Mouse (Mus musculus) right cerebral cortex, adult 2 months (tissue): ENCODE measurements at regions not wholly inside any gene's neighbourhood (a gene's known extent, or its start where the extent isn't known, plus 50 kb on each side); places are given as distances from the start of the nearest gene placed in this dataset.

ENCODE experiments used
- DNase-seq, 2 experiments: peaks; one replicate each; pipeline ENCODE4 v3.0.0; 2021 to 2022; ENCODE audit warnings: low spot score in 2 of 2

DNA sequence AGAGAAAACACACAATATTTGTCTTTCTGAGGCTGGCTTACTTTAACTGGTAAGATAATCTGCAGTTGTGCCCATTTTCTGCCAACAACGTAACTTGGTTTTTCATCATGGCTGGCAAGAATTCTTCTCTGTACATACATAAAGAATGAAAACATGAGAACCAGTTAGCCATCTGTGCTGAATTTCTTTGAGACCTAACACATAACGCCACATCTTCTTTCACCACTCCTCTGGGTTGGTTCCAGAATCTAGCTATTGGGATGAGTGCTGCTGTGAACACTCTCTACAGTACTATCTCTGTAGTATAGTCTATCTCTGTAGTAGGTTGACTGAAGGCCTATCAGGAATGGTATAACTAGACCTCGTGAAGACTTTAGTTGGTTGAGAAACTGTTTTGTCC lies 132.1 kb downstream of the 1700020N01Rik start:
- no peak for DNase-seq

DNA sequence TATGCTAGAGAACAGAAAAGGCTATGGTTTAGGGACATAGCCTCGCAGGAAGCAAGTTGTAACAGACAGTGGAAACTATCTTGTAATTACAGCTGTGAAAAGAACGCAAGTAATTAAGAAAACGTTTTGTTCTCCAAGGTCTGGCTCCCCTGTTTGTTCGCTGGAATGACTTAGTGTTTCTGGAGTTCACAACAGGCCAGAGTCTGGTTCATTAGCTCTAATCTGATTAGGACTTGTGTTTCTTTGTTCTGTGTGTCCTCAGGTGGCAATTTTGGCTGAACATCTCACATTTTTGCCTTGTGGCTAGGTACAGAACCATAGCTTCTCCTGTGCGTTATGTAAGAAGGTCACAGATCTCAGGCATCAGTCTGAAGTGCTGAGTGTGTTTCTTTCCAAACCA lies 141.7 kb upstream of the Sgk1 start:
- DNase-seq, result no peak

DNA sequence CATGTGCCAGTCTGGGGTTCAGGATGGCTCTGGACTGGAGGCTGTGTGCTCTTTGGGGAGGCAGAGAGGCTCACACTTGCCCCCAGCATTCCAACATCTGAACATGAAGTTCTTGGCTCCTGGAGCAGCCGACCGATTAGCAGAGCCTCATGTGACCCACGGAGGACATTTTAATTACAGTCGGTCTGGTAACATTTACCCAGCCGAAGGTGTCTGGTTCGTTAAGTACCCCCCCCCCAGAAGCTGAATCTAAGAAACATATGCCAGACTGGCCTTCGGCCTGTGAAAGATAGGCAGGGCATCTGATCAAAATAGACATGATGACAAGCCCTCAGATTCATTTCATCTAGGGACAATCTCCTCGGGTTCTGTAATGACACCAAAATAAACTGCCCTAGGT lies 140.4 kb upstream of the Sgk1 start:
- no peak for DNase-seq

DNA sequence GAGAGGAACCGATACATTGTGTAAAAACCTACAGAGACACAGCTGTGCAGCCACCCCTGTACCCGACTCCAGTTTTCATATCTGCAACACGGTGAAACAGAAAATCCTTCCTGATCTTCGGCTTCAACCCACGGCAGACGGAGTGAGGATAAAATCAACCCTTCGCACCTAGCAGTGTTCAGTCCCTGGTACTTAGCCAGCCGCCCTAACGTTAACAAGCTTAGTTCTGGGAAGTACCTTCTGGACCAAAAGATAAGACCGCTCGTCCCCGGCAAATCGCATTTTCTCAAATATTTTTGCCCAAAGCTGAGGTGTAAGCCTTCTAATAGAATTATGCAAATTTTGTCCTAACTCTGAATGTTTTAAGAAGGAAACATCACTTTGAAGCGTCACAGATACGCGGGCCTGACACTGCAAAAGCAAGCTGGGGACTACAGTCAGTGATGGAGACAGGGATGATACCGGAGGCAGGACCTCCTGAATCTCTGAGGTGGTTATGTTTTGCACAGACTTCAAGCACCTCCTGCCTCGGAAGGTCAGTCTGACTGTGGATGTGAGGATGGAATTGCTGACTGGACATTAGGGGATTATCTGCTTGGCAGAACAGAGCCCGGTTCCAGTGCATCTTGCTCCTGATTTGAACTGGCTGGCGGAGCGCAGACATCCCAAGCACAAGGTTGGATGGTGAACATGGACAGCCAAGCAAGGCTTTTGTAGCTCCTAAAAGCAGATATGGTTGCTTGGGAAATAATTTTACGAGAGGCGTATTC lies 139.8 kb upstream of the Sgk1 start:
- DNase-seq, result no peak

DNA sequence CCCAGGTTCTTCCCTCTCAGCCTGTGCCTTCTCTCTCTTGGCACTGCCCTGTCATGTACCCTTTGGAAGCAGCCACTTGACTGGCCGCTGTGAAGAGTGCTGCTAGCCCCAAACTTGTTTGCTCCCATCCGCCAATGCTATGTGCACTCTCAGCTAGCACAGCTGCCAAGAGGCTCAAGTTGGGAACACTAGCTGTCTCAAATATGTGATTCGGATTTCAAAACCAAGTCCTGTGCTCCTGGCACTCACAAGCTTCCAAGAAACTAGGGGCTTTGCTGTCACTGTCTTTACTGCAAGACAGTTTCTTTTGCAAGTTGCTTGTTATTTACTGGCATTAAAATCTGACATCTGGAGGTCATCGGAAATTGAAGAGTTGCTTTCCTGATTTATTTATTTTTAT lies 138.6 kb upstream of the Sgk1 start:
- no peak for DNase-seq

DNA sequence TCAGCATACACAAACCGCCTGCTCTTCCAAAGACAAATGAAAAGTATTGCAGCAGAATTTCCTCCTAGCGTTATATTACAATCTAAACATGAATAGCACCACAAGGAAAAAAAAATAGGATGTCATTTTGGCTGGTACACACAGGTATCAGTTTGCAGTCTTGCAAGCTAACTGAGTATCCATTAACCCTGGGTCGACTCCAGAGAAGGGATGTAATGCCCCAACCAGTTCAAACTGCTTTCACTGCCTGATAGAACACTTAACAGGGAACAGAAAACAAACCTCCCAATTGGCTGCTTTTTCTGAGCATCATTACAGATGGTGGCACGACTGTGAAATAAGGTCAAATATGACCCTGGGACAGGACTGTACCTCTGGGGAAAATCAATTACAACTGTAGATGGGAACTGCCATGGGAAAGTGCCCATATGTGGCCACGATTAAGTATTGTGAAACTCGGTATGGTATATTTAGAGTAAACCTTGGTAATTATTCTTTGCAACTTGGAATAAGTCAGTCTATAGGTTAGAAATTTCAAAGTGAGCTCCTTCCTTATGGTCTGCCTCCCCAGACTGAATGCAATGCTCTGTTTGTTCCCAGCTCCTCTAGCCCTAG lies 137.5 kb upstream of the Sgk1 start:
- DNase-seq, result no peak

DNA sequence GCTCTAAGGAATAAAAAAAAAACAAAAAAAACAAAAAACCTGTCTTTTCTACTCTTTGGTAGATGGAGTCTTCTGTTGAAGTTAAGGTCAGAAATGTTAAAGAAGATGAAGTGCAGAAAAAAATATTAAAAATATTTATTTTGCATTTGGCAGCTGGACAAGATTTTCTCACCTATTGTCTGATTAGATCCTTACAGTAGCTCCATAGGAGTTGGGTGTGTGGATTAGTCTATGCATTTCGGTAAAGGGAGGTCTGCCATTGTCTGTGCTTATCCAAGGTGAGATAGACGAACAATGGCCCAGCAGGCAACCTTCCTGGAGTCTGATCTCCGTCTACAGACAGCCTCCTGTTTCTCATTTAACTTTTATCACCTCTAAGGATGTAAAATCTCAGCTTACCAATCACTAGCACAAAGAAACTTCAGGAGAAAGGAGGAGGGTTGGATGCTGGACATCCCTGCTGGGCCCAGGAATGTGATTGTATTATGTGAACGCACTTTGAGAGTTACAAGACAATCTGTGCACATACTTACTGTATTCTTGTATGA lies 136.0 kb upstream of the Sgk1 start:
- DNase-seq, result no peak

DNA sequence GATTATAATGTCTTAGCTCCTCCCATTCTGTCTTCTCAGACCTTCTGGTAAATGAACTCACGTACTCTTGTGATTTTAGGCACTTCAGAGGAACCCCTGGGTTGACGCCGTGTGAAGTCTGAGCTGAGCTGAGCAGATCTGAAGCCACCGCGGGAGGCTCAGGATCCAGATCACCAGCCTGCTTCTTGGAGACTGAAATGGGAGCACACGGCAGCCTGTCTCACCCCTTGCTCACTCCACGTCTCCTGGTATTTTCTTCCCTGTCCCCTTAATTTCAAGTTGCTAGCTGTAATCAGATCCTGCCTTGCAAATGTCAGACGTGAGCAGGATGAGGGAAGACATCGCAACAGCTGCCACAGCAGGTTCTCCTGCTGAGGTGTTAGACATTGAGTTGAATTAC lies 135.3 kb upstream of the Sgk1 start:
- DNase-seq, result no peak

DNA sequence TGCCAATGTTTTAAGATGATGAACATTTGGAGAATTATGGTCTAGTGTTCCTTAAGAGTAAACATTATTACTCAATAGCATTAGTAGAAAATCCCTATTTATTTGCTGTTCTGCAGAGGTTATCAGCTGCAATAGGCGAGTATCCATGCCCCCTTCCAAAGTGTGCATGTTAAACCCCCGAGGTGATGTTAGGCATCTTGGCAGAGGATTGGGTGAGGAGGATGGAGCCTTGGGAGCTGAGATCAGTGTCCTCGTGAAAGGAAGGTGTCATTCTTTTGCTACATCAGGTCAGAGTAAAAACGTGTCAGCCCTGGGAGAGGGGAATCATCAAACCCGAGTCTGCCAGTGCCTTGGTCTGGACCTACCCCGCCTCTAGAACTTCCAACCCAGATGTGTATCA lies 130.7 kb upstream of the Sgk1 start:
- DNase-seq, result no peak

DNA sequence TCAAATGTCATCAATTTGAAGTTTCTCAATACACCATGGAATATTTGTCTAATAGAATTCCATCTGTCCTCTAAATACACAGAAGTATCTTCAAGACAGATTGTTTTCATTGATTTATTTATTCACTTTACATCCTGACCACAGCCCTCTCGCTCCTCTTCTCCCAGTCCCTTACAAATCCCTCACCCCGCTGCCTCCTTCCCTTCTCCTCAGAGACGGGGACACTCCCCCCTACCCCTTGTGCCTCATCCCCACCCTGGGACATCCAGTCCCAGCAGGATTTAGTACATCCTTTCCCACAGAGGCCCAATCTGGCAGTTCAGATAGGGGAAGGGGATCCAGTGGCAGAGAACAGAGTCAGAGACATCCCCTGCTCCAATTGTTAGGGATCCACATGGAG lies 129.6 kb upstream of the Sgk1 start:
- DNase-seq, result no peak

DNA sequence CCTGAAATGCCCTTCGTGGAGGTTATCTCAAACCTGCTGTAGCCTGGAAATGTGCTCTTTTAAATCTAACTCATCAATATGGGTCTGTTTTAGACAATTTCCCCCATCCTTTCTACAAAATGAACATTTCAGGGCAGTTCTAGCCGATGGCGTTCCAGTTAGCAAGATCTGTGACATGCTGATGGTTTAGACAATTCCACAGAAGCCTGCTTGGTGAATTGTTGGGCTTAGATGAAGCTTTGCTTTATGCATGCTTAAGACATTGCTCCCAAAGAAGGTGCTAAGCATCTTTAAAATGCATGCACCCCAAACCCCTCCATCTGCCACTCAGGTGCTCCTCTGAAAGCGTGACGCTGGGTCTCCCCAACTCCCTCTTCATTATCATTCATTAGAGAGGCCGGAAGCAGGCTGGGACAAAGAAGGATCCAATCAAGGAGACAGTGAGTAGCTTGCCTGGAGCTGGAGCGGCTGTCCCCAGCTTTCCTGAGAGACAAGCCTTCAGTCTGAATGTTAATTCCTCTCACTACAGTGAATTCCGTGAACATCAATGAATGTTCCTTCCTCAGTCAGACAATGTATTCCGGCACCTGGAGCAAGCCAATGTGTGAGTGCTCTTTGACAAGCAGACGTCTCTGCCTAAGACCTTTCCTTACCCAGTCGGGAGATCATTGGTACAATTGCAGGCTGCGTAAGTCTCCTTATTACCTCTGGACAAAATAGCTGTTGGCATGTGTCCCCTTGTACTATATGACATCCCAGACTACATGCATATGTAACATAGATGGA lies 127.0 kb upstream of the Sgk1 start:
- no peak for DNase-seq

DNA sequence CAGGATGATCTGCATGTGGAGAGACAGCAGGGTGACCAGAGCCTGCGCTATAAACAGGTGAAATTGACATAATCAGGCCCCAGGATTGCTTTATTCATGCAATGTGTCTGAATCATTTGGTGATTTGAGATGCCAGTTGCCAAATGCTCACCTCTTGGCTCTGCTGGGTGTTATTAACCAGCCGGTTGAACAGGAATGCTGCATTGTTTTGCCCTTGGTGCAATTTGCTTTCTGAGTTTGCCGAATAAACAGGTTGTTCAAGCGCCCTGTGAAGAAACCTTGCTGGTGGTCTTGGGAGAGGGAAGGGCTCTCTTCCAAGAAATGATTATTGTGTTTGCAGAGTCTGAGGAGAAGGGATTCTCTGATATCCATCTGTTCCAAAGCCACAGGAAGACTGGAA lies 126.3 kb upstream of the Sgk1 start:
- no peak for DNase-seq

DNA sequence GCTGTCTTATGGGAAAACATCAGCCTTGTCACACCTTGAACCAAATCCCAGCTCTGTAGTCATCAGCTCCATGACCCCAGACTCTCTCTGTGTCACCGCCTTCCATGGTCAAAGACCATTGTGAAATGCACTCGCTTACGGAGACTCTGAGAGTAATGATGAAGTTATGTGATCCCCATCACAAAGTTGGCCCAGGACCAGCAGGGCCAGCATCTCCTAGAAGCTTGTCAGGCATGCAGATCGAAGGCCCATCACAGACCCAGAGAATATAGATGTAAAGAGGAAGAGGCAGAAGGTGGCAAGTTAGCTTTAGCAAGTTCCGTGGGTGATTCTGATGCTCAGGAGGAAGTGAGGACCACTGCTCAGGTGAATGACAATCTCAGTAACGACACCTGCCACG lies 125.2 kb upstream of the Sgk1 start:
- DNase-seq, result no peak

DNA sequence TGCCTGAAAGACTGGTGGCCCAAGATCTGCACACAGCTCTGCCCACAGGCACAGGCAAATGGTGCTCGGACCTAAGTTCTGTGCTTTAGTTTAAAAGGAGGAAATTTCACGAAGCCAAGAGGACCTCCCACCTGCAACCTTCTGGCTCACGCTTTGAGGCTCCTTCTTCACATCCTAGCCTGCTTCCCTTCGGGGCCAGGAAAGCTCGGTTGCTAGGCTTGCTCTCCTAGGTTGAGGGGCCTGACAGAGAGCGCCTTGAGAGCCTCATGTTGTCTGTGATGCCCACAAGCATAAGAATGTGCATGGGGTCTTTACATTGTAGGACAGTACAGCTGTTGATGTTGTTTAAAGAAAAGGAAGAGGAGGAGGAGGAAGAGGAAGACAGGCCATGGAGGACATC lies 123.9 kb upstream of the Sgk1 start:
- no peak for DNase-seq

DNA sequence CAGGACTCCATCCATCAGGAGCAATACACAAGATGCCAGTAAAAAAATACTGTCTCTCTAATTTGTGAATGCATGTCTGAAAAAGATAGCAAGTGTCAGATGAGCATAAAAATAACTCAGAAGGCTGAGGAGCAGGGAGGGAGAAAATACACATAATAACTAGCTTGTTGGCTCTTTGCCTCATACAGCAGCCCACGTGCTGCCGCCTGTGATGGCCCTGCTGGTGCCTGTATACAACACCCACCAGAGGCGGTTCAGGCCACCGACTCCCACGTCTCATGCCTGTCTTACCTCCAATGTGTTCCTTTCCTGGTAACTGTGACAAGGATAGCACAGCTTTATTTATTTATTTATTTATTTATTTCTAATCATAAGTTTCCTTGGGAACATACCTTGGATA lies 119.5 kb upstream of the Sgk1 start:
- DNase-seq, result peak; percentile 61 to 72

DNA sequence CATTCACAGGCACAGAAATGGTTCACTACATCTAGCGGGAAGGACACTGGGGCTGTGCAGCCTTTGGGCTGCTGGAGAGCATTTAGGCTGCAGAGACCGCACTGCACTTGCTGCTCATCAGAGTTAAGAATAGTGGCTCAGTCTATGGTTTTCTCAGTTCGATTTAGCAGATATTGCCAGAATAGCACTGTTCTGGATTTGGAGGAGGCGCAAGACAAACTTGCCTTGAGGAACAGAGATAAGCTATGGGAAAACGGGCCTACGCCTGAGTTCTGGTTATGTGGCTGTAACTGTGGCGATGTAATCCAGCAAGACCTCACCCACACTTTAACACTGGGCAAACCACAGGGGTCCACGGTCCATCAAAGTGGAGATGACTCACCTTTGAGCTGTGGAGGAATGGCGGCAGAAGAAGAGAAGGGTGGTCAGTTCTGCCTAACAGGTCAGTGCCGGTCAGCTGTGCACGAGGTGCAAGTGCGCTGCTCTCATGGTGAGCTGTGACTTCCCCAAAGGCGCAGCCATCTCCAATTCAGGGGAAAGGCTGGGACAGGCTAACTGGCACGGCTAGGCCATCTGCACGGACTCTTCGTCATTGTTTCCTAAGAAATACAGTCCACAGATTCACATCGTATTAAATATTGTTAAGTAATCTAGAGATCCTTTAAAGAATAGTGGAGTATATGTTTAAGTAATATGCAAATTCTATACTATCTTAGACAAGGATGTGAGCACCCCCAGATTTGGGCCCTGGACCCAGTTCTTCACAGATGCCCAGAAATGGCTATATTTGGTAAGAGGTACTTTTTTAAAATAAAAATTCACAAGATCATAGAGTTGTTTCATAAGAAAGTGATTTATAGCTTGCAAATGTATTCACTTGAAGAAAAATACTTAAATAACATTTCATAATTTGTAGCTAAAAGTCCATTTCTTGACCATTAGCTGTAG lies 118.7 kb upstream of the Sgk1 start:
- peak; percentile 39 to 40 for DNase-seq

DNA sequence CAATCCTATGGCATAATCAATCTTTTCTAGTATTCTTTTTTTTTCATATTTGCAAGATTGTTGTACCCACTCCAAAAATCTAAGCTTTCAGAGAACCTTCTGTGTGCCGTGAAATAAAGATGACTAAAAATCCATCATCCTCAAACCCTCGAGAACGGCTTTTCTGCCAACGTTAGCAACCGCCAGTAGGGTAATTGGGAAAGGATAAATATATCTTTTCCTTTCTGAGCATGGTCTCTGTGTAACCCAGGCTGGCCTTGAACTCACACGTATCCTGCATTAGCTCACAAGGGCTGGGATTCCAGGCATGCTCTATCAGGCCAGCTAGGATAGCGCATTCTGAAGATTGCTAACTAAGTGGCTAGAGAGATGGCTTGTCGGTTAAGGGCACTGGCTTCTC lies 117.9 kb upstream of the Sgk1 start:
- DNase-seq, result no peak

DNA sequence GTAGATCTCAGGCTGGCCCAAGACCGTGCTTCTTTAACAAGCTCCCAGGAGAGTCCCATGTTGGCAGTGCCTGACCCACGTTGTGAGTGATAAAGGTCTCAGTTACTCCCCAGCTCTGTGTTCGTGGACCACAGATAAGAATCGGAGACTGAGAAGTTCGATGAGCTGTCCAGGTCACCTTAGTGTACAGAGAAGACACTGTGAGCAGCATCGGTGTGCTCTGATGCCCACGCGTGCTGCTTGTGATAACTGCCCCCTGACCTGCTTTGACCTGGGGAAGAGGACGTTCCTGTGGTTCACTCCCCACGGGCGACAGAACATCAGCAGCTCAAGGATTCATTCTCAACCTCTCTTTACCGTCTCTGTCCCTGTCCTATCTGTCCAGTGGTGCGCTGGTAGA lies 117.1 kb upstream of the Sgk1 start:
- no peak for DNase-seq

DNA sequence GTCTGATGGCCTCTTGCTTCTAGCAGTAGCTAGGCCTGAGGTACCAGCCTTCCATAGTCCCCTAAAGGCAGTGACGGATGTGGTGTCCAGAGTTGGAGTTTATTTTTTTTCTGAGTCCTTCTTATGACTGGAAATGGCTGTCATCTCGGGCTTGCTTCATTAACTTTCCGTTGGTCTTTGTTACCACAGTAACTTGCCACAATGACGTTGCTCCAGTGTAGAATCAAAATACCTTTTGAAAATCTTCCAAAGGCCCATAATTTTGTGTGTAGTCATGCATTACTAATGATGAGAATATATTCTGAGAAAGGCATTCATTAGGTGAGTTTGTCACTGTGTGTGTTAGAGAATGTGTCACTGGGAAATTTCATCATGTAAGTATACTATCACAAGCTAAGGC lies 108.4 kb upstream of the Sgk1 start:
- no peak for DNase-seq

DNA sequence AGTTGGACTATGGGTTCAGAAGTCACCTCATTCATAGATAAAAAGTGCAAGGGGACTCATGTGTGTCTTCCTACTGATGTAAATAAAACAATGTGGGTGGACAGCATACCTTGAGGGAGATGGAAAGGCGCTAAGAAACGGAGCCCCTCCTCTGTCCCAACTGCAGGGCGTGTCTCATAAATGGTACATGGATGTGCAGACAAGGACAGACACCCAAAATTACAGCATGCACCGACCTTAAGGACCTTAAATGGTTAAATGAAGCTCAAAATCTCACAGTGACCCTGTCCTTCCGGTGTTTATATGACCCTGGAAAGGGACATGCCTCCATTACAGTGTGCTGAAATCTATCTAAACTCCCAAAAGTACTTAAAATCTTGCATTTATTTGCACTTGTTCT lies 106.5 kb upstream of the Sgk1 start:
- no peak for DNase-seq

DNA sequence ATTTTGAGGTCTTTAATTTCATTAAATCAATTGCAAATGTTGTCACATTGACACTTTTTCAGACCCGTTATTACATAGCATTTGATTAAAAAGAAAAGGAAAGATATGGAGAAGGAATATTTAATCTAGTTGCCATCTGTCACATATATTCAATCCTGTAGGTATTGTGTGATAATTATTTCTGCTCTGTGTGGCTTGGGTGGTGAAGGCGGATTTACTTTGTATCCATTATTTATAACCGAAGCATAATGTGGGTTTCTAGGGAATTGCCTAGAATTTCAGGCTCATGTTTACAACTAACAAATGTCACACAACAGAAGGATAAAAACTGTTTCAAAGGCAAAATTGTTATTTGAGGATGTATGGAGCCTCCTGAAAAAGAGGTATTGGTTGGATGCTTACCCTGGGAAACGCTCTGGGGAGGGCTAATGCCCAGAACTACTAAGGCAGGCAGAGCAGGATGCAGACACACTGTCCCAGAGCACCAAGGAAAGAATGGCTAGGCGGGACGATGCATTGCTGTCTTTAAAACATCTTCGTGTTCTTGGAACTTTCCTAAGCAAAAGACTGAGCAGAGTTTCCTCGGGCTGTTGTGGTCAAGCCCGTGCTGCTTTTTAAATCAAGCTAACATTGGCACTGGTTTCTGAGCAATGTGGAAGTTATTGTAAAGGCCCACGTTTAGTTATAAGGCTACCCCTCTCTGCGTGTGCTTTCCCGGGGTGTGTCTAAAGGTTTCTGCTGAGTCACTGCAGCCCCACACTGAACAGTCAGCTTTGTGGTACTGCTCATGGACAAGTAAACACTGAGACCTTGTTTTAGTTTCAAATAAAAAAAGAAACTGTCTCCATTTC lies 105.8 kb upstream of the Sgk1 start:
- DNase-seq, result peak in 1 of 2 experiments; percentile 15
